Mouse (Mus musculus) small intestine, adult 2 months (tissue): ENCODE measurements around the gene Cc2d1a.

ENCODE experiments used
- CTCF ChIP-seq: fragments of 200-500 bp; IDR thresholded peaks from 2 replicates; pipeline ENCODE4 v1.5.1; 2012; ENCODE audit warnings: low read depth, mild to moderate bottlenecking, control low read depth, inconsistent platforms, low read length, moderate library complexity, mixed read lengths; ENCODE audit not compliant: insufficient replicate concordance, insufficient read length; ENCODE audit errors: extremely low read depth
- POLR2A ChIP-seq: fragments of 200-500 bp; IDR thresholded peaks from 2 replicates; pipeline ENCODE4 v1.6.1; 2012; ENCODE audit warnings: low read depth, mild to moderate bottlenecking, control low read depth, inconsistent platforms, low read length, moderate library complexity

GRCm38 (mm10) chr8:84178592-84178991, 30.9 kb upstream of the Cc2d1a start:
- no peak for TF ChIP-seq POLR2A
- TF ChIP-seq CTCF = no peak
